Mouse (Mus musculus) limb, embryonic 14.5 days (tissue): ENCODE measurements around the gene H2-DMa. TPM values are rescaled to one million over a fixed set of nuclear protein-coding genes. Genes with fewer than 3 reads are reported as not detected.
A peak's percentile ranks its signal among the peaks of the same experiment; 100 is the strongest.
"Not testable (repeated sequence)": the region's sequence is repeated elsewhere in the genome, so short reads cannot be mapped to it uniquely, and the experiment has no call there.

Experiments used
- ATAC-seq: fragments of 200-750 bp; cut with Nextera tagmentation; 2 replicates; pipeline ENCODE4 v1.8.0; 2017; ENCODE audit warnings: low read depth, moderate number of reproducible peaks, moderate TSS enrichment; ENCODE audit not compliant: low FRiP score
- DNase-seq: peaks from one replicate; pipeline ENCODE4 v3.0.0-alpha.2; 2015; ENCODE audit warnings: low spot score
- H3K27ac ChIP-seq: fragments of 300-500 bp; sonication (generic); replicated peaks from 2 replicates; pipeline ENCODE4 v1.5.1; 2014; ENCODE audit warnings: low read depth, mild to moderate bottlenecking, low read length, moderate library complexity, mixed read lengths
- H3K27me3 ChIP-seq: fragments of 300-500 bp; sonication (generic); 2 replicates; pipeline ENCODE4 v1.6.1; 2014; ENCODE audit warnings: low read length, mixed read lengths; ENCODE audit not compliant: control insufficient read depth, insufficient read depth
- H3K36me3 ChIP-seq: fragments of 300-500 bp; sonication (generic); 2 replicates; pipeline ENCODE4 v1.6.1; 2014; ENCODE audit warnings: mild to moderate bottlenecking, low read length, moderate library complexity, mixed read lengths; ENCODE audit not compliant: control insufficient read depth, insufficient read depth
- H3K4me1 ChIP-seq: fragments of 300-500 bp; sonication (generic); 2 replicates; pipeline ENCODE4 v1.6.1; 2014; ENCODE audit warnings: antibody characterized with exemption, low read length, mixed read lengths; ENCODE audit not compliant: control insufficient read depth, insufficient read depth
- H3K4me2 ChIP-seq: fragments of 300-500 bp; sonication (generic); replicated peaks from 2 replicates; pipeline ENCODE4 v1.6.1; 2014; ENCODE audit warnings: low read depth, mild to moderate bottlenecking, low read length, moderate library complexity; ENCODE audit not compliant: severe bottlenecking
- H3K4me3 ChIP-seq: fragments of 300-500 bp; sonication (generic); replicated peaks from 2 replicates; pipeline ENCODE4 v1.5.1; 2014; ENCODE audit warnings: low read length
- H3K9ac ChIP-seq: fragments of 300-500 bp; sonication (generic); 2 replicates; pipeline ENCODE4 v1.6.1; 2014; ENCODE audit warnings: mild to moderate bottlenecking, low read depth, low read length, moderate library complexity; ENCODE audit not compliant: severe bottlenecking
- H3K9me3 ChIP-seq: fragments of 300-500 bp; sonication (generic); 2 replicates; pipeline ENCODE4 v1.6.1; 2016; ENCODE audit warnings: low read length; ENCODE audit not compliant: control insufficient read depth
- POLR2A ChIP-seq: fragments of 200-500 bp; IDR thresholded peaks from 2 replicates; pipeline ENCODE4 v1.8.0; 2012; ENCODE audit warnings: inconsistent platforms, mild to moderate bottlenecking, moderate library complexity, borderline replicate concordance; ENCODE audit not compliant: insufficient read depth, insufficient read length; ENCODE audit errors: extremely low read depth
- WGBS: fragments of 180-500 bp; shearing (Covaris S2); extraction: QIAGEN DNeasy Blood & Tissue Kit; methylation state at CpG from one replicate; pipeline ENCODE4 v1.1.7; 2014; 5-methylcytosine and 5-hydroxymethylcytosine counted together
- polyA plus RNA-seq, 2 experiments: library from polyadenylated mRNA; depleted of rRNA in 1 of 2; stranded (reverse) in 1 of 2; unstranded in 1 of 2; fragments of >200 nt; fragmentation: Nextera tagmentation in 1 of 2; extraction: Ambion mirVana in 1 of 2; gene quantifications; 2 replicates each; pipeline versions ENCODE4 v1.2.1 to v1.2.3; 2012 to 2014

H2-DMa gene
- polyA plus RNA-seq, 2 experiments: 13.1 to 19.0 TPM

GRCm38 (mm10) chr17:34143033-34143432 is 23.7 kb downstream of the H2-DMa start, which contains the start of gene H2-DMb2:
H2-DMb2 (plus strand) TSS chr17:34143307.
- Histone ChIP-seq H3K9ac (no peak within 1 kb of the TSS), H3K4me1 (peaks cover 12% of the 10 kb centered on the region; the same call in 1 of the 2 replicates), H3K27me3 (peaks cover 7% of the 10 kb centered on the region), H3K4me3 (no peak within 1 kb of the TSS), H3K36me3 (no peaks in the 10 kb centered on the region), H3K9me3 (no peaks in the 10 kb centered on the region), H3K4me2 (no peak within 1 kb of the TSS), H3K27ac (no peak within 1 kb of the TSS)
- 31% methylated on average over 7 of the region's 7 CpGs for WGBS
- DNase-seq (no peak), ATAC-seq (no peak)
- no peak for TF ChIP-seq POLR2A

- H3K9ac ChIP-seq: no peak overlapping the region
- WGBS: 59% methylated on average over 5 of the region's 5 CpGs
- no peak overlapping the region for H3K27ac ChIP-seq
- H3K4me1 ChIP-seq: peaks cover 12% of the 10 kb centered on the region; the same call in 1 of the 2 replicates
- no peaks in the 10 kb centered on the region for H3K36me3 ChIP-seq
- peaks cover 7% of the 10 kb centered on the region for H3K27me3 ChIP-seq
- ATAC-seq (no peak), DNase-seq (no peak)
- no peak overlapping the region for H3K4me2 ChIP-seq
- no peak overlapping the region for H3K4me3 ChIP-seq
- TF ChIP-seq POLR2A: no peak
- no peaks in the 10 kb centered on the region for H3K9me3 ChIP-seq
Observed at GRCm38 (mm10) chr17:34143461-34143860, 24.1 kb downstream of the H2-DMa start.

GRCm38 (mm10) chr17:34144221-34144620 is 24.9 kb downstream of the H2-DMa start:
- WGBS: 92% methylated on average over 4 of the region's 4 CpGs
- not testable (repeated sequence) for H3K4me1 ChIP-seq, H3K36me3 ChIP-seq, DNase-seq, H3K9ac ChIP-seq, ATAC-seq, H3K9me3 ChIP-seq, H3K27me3 ChIP-seq, H3K4me3 ChIP-seq, H3K4me2 ChIP-seq, H3K27ac ChIP-seq

GRCm38 (mm10) chr17:34144960-34145371 is 25.6 kb downstream of the H2-DMa start:
- H3K4me3 ChIP-seq: no peak overlapping the region
- DNase-seq (no peak), ATAC-seq (no peak)
- TF ChIP-seq POLR2A: no peak
- no peaks in the 10 kb centered on the region for H3K9me3 ChIP-seq
- H3K27me3 ChIP-seq: peaks cover 7% of the 10 kb centered on the region
- H3K27ac ChIP-seq: no peak overlapping the region
- H3K4me1 ChIP-seq: peaks cover 2% of the 10 kb centered on the region; the same call in 1 of the 2 replicates
- H3K4me2 ChIP-seq: no peak overlapping the region
- no peak overlapping the region for H3K9ac ChIP-seq
- no peaks in the 10 kb centered on the region for H3K36me3 ChIP-seq
- 74% methylated on average over 3 of the region's 3 CpGs for WGBS

GRCm38 (mm10) chr17:34152923-34153322 is 33.6 kb downstream of the H2-DMa start, which contains the start of gene H2-DMb1:
H2-DMb1 (plus strand) TSS chr17:34153072.
- no peaks in the 10 kb centered on the region for H3K4me1 ChIP-seq
- H3K4me2 ChIP-seq: no peak within 1 kb of the TSS; the same call in 1 of the 2 replicates
- H3K27ac ChIP-seq: no peak within 1 kb of the TSS
- H3K36me3 ChIP-seq: no peaks in the 10 kb centered on the region
- DNase-seq (peak; percentile 81), ATAC-seq (no peak; the same call in 1 of the 2 replicates)
- no peak for TF ChIP-seq POLR2A
- no peaks in the 10 kb centered on the region for H3K9me3 ChIP-seq
- no peak within 1 kb of the TSS for H3K4me3 ChIP-seq
- 64% methylated on average over 4 of the region's 4 CpGs for WGBS
- H3K9ac ChIP-seq: no peak within 1 kb of the TSS
- H3K27me3 ChIP-seq: no peaks in the 10 kb centered on the region

- 49% methylated on average over 5 of the region's 5 CpGs for WGBS
Observed at GRCm38 (mm10) chr17:34155534-34155933, 36.2 kb downstream of the H2-DMa start.

More at GRCm38 (mm10) chr17:34155534-34155933, 36.2 kb downstream of the H2-DMa start:
- Histone ChIP-seq H3K36me3 (no peaks in the 10 kb centered on the region), H3K4me2 (no peak overlapping the region), H3K9me3 (no peaks in the 10 kb centered on the region), H3K27ac (no peak overlapping the region), H3K4me1 (no peaks in the 10 kb centered on the region), H3K9ac (no peak overlapping the region), H3K4me3 (no peak overlapping the region), H3K27me3 (no peaks in the 10 kb centered on the region)
- TF ChIP-seq POLR2A: no peak
- ATAC-seq: no peak
- no peak for DNase-seq
